In genomic region chr4:135298680-135299079, GRCm38 (mm10) we compare ENCODE assay signal across 10 mouse cellular contexts. TPM values are rescaled to one million over a fixed set of nuclear protein-coding genes. Genes with fewer than 3 reads are reported as not detected.
A peak's percentile ranks its signal among the peaks of the same experiment; 100 is the strongest.
DNase-seq lines count a peak whose midpoint lies in the region; ATAC-seq and TF ChIP-seq lines count a peak whose summit lies in the region.
"Had no signal": no experiment of that assay in that cellular context is flagged by ENCODE, and none has a peak within 500 bp of the region (broad histone marks: within the 10 kb centered on the region; RNA-seq: fewer than 3 reads in every experiment).

No protein-coding gene starts in this region.

- no peak for DNase-seq in hindbrain, embryonic 14.5 days (ENCODE audit: low spot score)
- no peak for DNase-seq in spleen, postnatal 10 days (ENCODE audit: low spot score in 2 of 2)
- no peak for DNase-seq in cerebellum, adult 2 months
- DNase-seq: adrenal gland, adult 8-10 months; kidney, postnatal 4 days had no signal

- H3K9me3 ChIP-seq in hindbrain, embryonic 15.5 days = no peaks in the 10 kb centered on the region
- no peaks in the 10 kb centered on the region for H3K9me3 ChIP-seq in hindbrain, embryonic 14.5 days (ENCODE audit: control insufficient read depth, low read length)
- H3K9me3 ChIP-seq in E14TG2a.4 (ENCODE audit: low read length) = no peaks in the 10 kb centered on the region
- no peaks in the 10 kb centered on the region for H3K9me3 ChIP-seq in limb, embryonic 12.5 days

- no peaks in the 10 kb centered on the region for H3K36me3 ChIP-seq in hindbrain, embryonic 15.5 days
- no peaks in the 10 kb centered on the region for H3K36me3 ChIP-seq in hindbrain, embryonic 14.5 days (replicated peaks; ENCODE audit: control insufficient read depth, insufficient read depth)
- H3K36me3 ChIP-seq in C2C12 (ENCODE audit: control insufficient read depth, insufficient read depth) (no peaks in the 10 kb centered on the region), E14TG2a.4 (ENCODE audit: insufficient read depth, low read length) (no peaks in the 10 kb centered on the region)
- no peaks in the 10 kb centered on the region for H3K36me3 ChIP-seq in limb, embryonic 12.5 days

- peak overlapping the region; percentile 39 for H3ac ChIP-seq in C2C12 (ENCODE audit: control insufficient read depth, insufficient read length, low read depth)

- no peak for TF ChIP-seq POLR2A in cerebellum, adult 2 months (IDR thresholded peaks at IDR 0.05; ENCODE audit: borderline replicate concordance, insufficient read depth, low read length)

- H3K27ac ChIP-seq in hindbrain, embryonic 15.5 days (replicated peaks) = 0 out of 2 replicates have a peak overlapping the region, but pooled peaks have one; percentile 10
- H3K27ac ChIP-seq in hindbrain, embryonic 14.5 days = no peak overlapping the region; the same call in 1 of the 2 replicates
- H3K27ac ChIP-seq in limb, embryonic 12.5 days = peak overlapping the region; percentile 82
- no peak overlapping the region for H3K27ac ChIP-seq in cerebellum, adult 2 months (ENCODE audit: insufficient read depth, low read length)
- H3K27ac ChIP-seq: liver, embryonic 14.5 days had no signal

- no peaks in the 10 kb centered on the region for H3K79me2 ChIP-seq in C2C12 (ENCODE audit: control insufficient read depth, insufficient read depth)

- H3K27me3 ChIP-seq in hindbrain, embryonic 15.5 days = no peaks in the 10 kb centered on the region
- no peaks in the 10 kb centered on the region for H3K27me3 ChIP-seq in hindbrain, embryonic 14.5 days (ENCODE audit: control insufficient read depth, insufficient read depth, low read length)
- no peaks in the 10 kb centered on the region for H3K27me3 ChIP-seq in C2C12 (ENCODE audit: control insufficient read depth, insufficient read depth, insufficient read length)
- H3K27me3 ChIP-seq in E14TG2a.4 (ENCODE audit: insufficient read depth, low read length) = no peaks in the 10 kb centered on the region
- H3K27me3 ChIP-seq in limb, embryonic 12.5 days = no peaks in the 10 kb centered on the region
- no peaks in the 10 kb centered on the region for H3K27me3 ChIP-seq in cerebellum, adult 2 months (ENCODE audit: control insufficient read depth, insufficient read depth, low read length)

- TF ChIP-seq CTCF in C2C12 (IDR thresholded peaks at IDR 0.05; ENCODE audit: control insufficient read depth, insufficient read depth, insufficient read length) (no peak), E14TG2a.4 (conservative IDR thresholded peaks at IDR 0.05; ENCODE audit: low read length) (no peak)
- no peak for TF ChIP-seq CTCF in cerebellum, adult 2 months (IDR thresholded peaks at IDR 0.05; ENCODE audit: borderline replicate concordance, insufficient read depth, low read depth, low read length)

- no peak overlapping the region for H3K9ac ChIP-seq in hindbrain, embryonic 15.5 days
- no peak overlapping the region for H3K9ac ChIP-seq in hindbrain, embryonic 14.5 days
- no peak overlapping the region for H3K9ac ChIP-seq in limb, embryonic 12.5 days (replicated peaks)
- H3K9ac ChIP-seq: liver, embryonic 14.5 days had no signal

- no peak overlapping the region for H3K4me2 ChIP-seq in hindbrain, embryonic 15.5 days
- H3K4me2 ChIP-seq in hindbrain, embryonic 14.5 days (replicated peaks) = no peak overlapping the region
- H3K4me2 ChIP-seq in limb, embryonic 12.5 days = no peak overlapping the region

- H3K4me1 ChIP-seq in hindbrain, embryonic 15.5 days (replicated peaks) = peaks cover 10% of the 10 kb centered on the region; the same call in 1 of the 2 replicates
- no peaks in the 10 kb centered on the region for H3K4me1 ChIP-seq in hindbrain, embryonic 14.5 days (replicated peaks; ENCODE audit: control insufficient read depth, insufficient read depth, low read length)
- H3K4me1 ChIP-seq in E14TG2a.4 (replicated peaks; ENCODE audit: low read depth, low read length) = peaks cover 78% of the 10 kb centered on the region
- H3K4me1 ChIP-seq in limb, embryonic 12.5 days (replicated peaks) = peaks cover 20% of the 10 kb centered on the region
- H3K4me1 ChIP-seq in cerebellum, adult 2 months (ENCODE audit: control insufficient read depth, insufficient read depth, low read length) = no peaks in the 10 kb centered on the region

- no peak for ATAC-seq in hindbrain, embryonic 15.5 days (ENCODE audit: low FRiP score, low read depth)
- ATAC-seq in hindbrain, embryonic 14.5 days (ENCODE audit: low FRiP score) = no peak
- ATAC-seq in limb, embryonic 12.5 days (ENCODE audit: insufficient number of reproducible peaks, insufficient read depth, low FRiP score, low TSS enrichment, low read depth) = no peak

- no peak overlapping the region for H3K4me3 ChIP-seq in hindbrain, embryonic 15.5 days
- no peak overlapping the region for H3K4me3 ChIP-seq in hindbrain, embryonic 14.5 days (replicated peaks; ENCODE audit: low read length)
- H3K4me3 ChIP-seq in C2C12 (ENCODE audit: insufficient read depth, poor library complexity, severe bottlenecking) (no peak overlapping the region), E14TG2a.4 (replicated peaks; ENCODE audit: low read length) (peak overlapping the region; percentile 69)
- H3K4me3 ChIP-seq in limb, embryonic 12.5 days (replicated peaks) = no peak overlapping the region
- H3K4me3 ChIP-seq in cerebellum, adult 2 months (replicated peaks; ENCODE audit: insufficient read depth, low read depth, low read length) = no peak overlapping the region

- no peaks in the 10 kb centered on the region for H3K79me3 ChIP-seq in C2C12 (ENCODE audit: low read depth)

- 92% methylated on average over 10 of the region's 10 CpGs for WGBS in hindbrain, embryonic 15.5 days
- WGBS in hindbrain, embryonic 14.5 days = 91% methylated on average over 10 of the region's 10 CpGs
- WGBS in limb, embryonic 12.5 days = 92% methylated on average over 10 of the region's 10 CpGs
- 68% methylated on average over 10 of the region's 10 CpGs for WGBS in cerebellum, adult 2 months

TF ChIP-seq in C2C12, 6 proteins besides CTCF, POLR2A, EP300 and RAD21:
- TF ChIP-seq MYOG (IDR thresholded peaks at IDR 0.05; ENCODE audit: control insufficient read depth, extremely low read depth, insufficient read length) (no peak), FOSL1 (IDR thresholded peaks at IDR 0.05; ENCODE audit: insufficient read depth, low read length, poor library complexity, severe bottlenecking) (no peak), MYOD1 (IDR thresholded peaks at IDR 0.05; ENCODE audit: control insufficient read depth, insufficient read length, low read depth) (no peak), MAX (IDR thresholded peaks at IDR 0.05) (no peak), USF1 (IDR thresholded peaks at IDR 0.05; ENCODE audit: low read depth) (no peak), CEBPB (IDR thresholded peaks at IDR 0.05; ENCODE audit: low read depth) (no peak)

RNA-seq across cellular contexts. Expression of gene Clic4, which starts 26.1 kb away (rescaled TPM):
- 67.1 and 73.3 TPM in 2 replicates for polyA plus RNA-seq in hindbrain, embryonic 15.5 days (2015; fragmentation: Nextera tagmentation; extraction: Ambion mirVana)
- 43.2 and 50.4 TPM in 2 replicates for polyA plus RNA-seq in hindbrain, embryonic 14.5 days (2014; fragmentation: Nextera tagmentation; extraction: Ambion mirVana)
- polyA plus RNA-seq in C2C12 (2012; fragmentation: generic; extraction: Trizol) = 139 TPM
- 191 and 199 TPM in 2 replicates for polyA plus RNA-seq in limb, embryonic 12.5 days (2016; fragmentation: Nextera tagmentation; extraction: Ambion mirVana)
- 92.3 and 98.4 TPM in 2 replicates for polyA plus RNA-seq in cerebellum, adult 2 months (2012; rRNA removed)

RNA-seq across cellular contexts. Expression of gene Srrm1, which starts 54.4 kb away (rescaled TPM):
- polyA plus RNA-seq in hindbrain, embryonic 15.5 days (2015; fragmentation: Nextera tagmentation; extraction: Ambion mirVana) = 170 and 175 TPM in 2 replicates
- polyA plus RNA-seq in hindbrain, embryonic 14.5 days (2014; fragmentation: Nextera tagmentation; extraction: Ambion mirVana) = 137 and 146 TPM in 2 replicates
- polyA plus RNA-seq in C2C12 (2012; fragmentation: generic; extraction: Trizol) = 62.6 TPM
- 260 and 298 TPM in 2 replicates for polyA plus RNA-seq in limb, embryonic 12.5 days (2016; fragmentation: Nextera tagmentation; extraction: Ambion mirVana)
- polyA plus RNA-seq in cerebellum, adult 2 months (2012; rRNA removed) = 124 and 130 TPM in 2 replicates

Comparison
In these comparisons a context has a peak if more than half of its experiments do, and no peak if none do; other contexts are left out.
1. H3K27ac ChIP-seq: peak in hindbrain, embryonic 15.5 days (single experiment) and limb, embryonic 12.5 days (single experiment); none in hindbrain, embryonic 14.5 days (single experiment) and cerebellum, adult 2 months (single experiment).